Mouse (Mus musculus): ENCODE measurements around the gene Smarca4. TPM values are rescaled to one million over a fixed set of nuclear protein-coding genes. Genes with fewer than 3 reads are reported as not detected.
A peak's percentile ranks its signal among the peaks of the same experiment; 100 is the strongest.

The Smarca4 gene
- polyA plus RNA-seq (2016; fragmentation: Nextera tagmentation; extraction: Ambion mirVana) = 120 and 125 TPM in 2 replicates

GRCm38 (mm10) chr9:21615617-21616231 lies at the start of gene Smarca4:
Gene Smarca4 (plus strand): TSS chr9:21616169.
- peaks cover 9% of the 10 kb centered on the region; the same call in 1 of the 2 replicates for H3K36me3 ChIP-seq
- peak within 1 kb of the TSS; percentile 84 for H3K9ac ChIP-seq (replicated peaks)
- peak within 1 kb of the TSS; percentile 69 for H3K4me3 ChIP-seq (replicated peaks)
- no peaks in the 10 kb centered on the region for H3K9me3 ChIP-seq
- H3K27me3 ChIP-seq = no peaks in the 10 kb centered on the region
- H3K4me2 ChIP-seq = peak within 1 kb of the TSS; percentile 73
- peaks cover 16% of the 10 kb centered on the region for H3K4me1 ChIP-seq (replicated peaks)
- whole genome bisulfite sequencing = under 1% methylated on average over 45 of the region's 45 CpGs
- peak within 1 kb of the TSS; percentile 98 for H3K27ac ChIP-seq
- peak; percentile 94 for ATAC-seq (ENCODE audit: insufficient number of reproducible peaks, insufficient read depth, low FRiP score, low TSS enrichment, low read depth)

GRCm38 (mm10) chr9:21566538-21566937 lies 49.4 kb upstream of the Smarca4 start:
- peaks cover 41% of the 10 kb centered on the region for H3K36me3 ChIP-seq
- no peaks in the 10 kb centered on the region for H3K4me1 ChIP-seq (replicated peaks)
- no peak overlapping the region for H3K27ac ChIP-seq
- no peaks in the 10 kb centered on the region for H3K9me3 ChIP-seq
- no peak overlapping the region for H3K4me3 ChIP-seq (replicated peaks)
- H3K9ac ChIP-seq (replicated peaks) = no peak overlapping the region
- 88% methylated on average over 1 of the region's 1 CpGs for WGBS
- ATAC-seq (ENCODE audit: insufficient number of reproducible peaks, insufficient read depth, low FRiP score, low TSS enrichment, low read depth) = no peak
- no peaks in the 10 kb centered on the region for H3K27me3 ChIP-seq
- no peak overlapping the region for H3K4me2 ChIP-seq

GRCm38 (mm10) chr9:21567051-21567450 lies 48.9 kb upstream of the Smarca4 start:
- Histone ChIP-seq H3K4me2 (no peak overlapping the region), H3K9me3 (no peaks in the 10 kb centered on the region), H3K27me3 (no peaks in the 10 kb centered on the region), H3K4me3 (replicated peaks) (no peak overlapping the region), H3K36me3 (peaks cover 43% of the 10 kb centered on the region), H3K4me1 (replicated peaks) (no peaks in the 10 kb centered on the region), H3K27ac (no peak overlapping the region), H3K9ac (replicated peaks) (no peak overlapping the region)
- 87% methylated on average over 2 of the region's 2 CpGs for WGBS
- ATAC-seq (ENCODE audit: insufficient number of reproducible peaks, insufficient read depth, low FRiP score, low TSS enrichment, low read depth) = no peak

- Histone ChIP-seq H3K27me3 (no peaks in the 10 kb centered on the region), H3K9ac (replicated peaks) (no peak overlapping the region), H3K36me3 (peaks cover 53% of the 10 kb centered on the region), H3K27ac (no peak overlapping the region), H3K4me2 (no peak overlapping the region), H3K4me1 (replicated peaks) (no peaks in the 10 kb centered on the region), H3K9me3 (no peaks in the 10 kb centered on the region), H3K4me3 (replicated peaks) (no peak overlapping the region)
- WGBS = 88% methylated on average over 8 of the region's 8 CpGs
- ATAC-seq (ENCODE audit: insufficient number of reproducible peaks, insufficient read depth, low FRiP score, low TSS enrichment, low read depth) = no peak
Observed at GRCm38 (mm10) chr9:21568657-21569255, 47.2 kb upstream of the Smarca4 start.

- H3K27ac ChIP-seq = no peak overlapping the region
- H3K4me3 ChIP-seq (replicated peaks) = no peak overlapping the region
- no peaks in the 10 kb centered on the region for H3K9me3 ChIP-seq
- no peak overlapping the region for H3K9ac ChIP-seq (replicated peaks)
- 92% methylated on average over 8 of the region's 8 CpGs for WGBS
- H3K4me1 ChIP-seq (replicated peaks) = no peaks in the 10 kb centered on the region
- no peak for ATAC-seq (ENCODE audit: insufficient number of reproducible peaks, insufficient read depth, low FRiP score, low TSS enrichment, low read depth)
- no peaks in the 10 kb centered on the region for H3K27me3 ChIP-seq
- H3K4me2 ChIP-seq = no peak overlapping the region
- H3K36me3 ChIP-seq = peaks cover 98% of the 10 kb centered on the region
Observed at GRCm38 (mm10) chr9:21574012-21574801, 41.8 kb upstream of the Smarca4 start.

- no peak overlapping the region for H3K27ac ChIP-seq
- no peak overlapping the region for H3K4me2 ChIP-seq
- no peak overlapping the region for H3K4me3 ChIP-seq (replicated peaks)
- no peak overlapping the region for H3K9ac ChIP-seq (replicated peaks)
- ATAC-seq (ENCODE audit: insufficient number of reproducible peaks, insufficient read depth, low FRiP score, low TSS enrichment, low read depth) = no peak
- WGBS = 94% methylated on average over 10 of the region's 10 CpGs
- H3K4me1 ChIP-seq (replicated peaks) = no peaks in the 10 kb centered on the region
- no peaks in the 10 kb centered on the region for H3K9me3 ChIP-seq
- no peaks in the 10 kb centered on the region for H3K27me3 ChIP-seq
- H3K36me3 ChIP-seq = peaks cover 98% of the 10 kb centered on the region
Observed at GRCm38 (mm10) chr9:21575253-21575652, 40.7 kb upstream of the Smarca4 start.

- 94% methylated on average over 1 of the region's 1 CpGs for WGBS
- Histone ChIP-seq H3K27ac (no peak overlapping the region), H3K36me3 (peaks cover 98% of the 10 kb centered on the region), H3K4me3 (replicated peaks) (no peak overlapping the region), H3K4me2 (no peak overlapping the region), H3K27me3 (no peaks in the 10 kb centered on the region), H3K9ac (replicated peaks) (no peak overlapping the region), H3K4me1 (replicated peaks) (no peaks in the 10 kb centered on the region), H3K9me3 (no peaks in the 10 kb centered on the region)
- no peak for ATAC-seq (ENCODE audit: insufficient number of reproducible peaks, insufficient read depth, low FRiP score, low TSS enrichment, low read depth)
Observed at GRCm38 (mm10) chr9:21576286-21576685, 39.7 kb upstream of the Smarca4 start.

- Histone ChIP-seq H3K9ac (replicated peaks) (no peak overlapping the region), H3K4me2 (no peak overlapping the region), H3K4me3 (replicated peaks) (no peak overlapping the region), H3K27me3 (no peaks in the 10 kb centered on the region), H3K36me3 (peaks cover 98% of the 10 kb centered on the region), H3K27ac (no peak overlapping the region), H3K9me3 (no peaks in the 10 kb centered on the region), H3K4me1 (replicated peaks) (no peaks in the 10 kb centered on the region)
- WGBS = 73% methylated on average over 3 of the region's 3 CpGs
- no peak for ATAC-seq (ENCODE audit: insufficient number of reproducible peaks, insufficient read depth, low FRiP score, low TSS enrichment, low read depth)
Observed at GRCm38 (mm10) chr9:21578226-21578625, 37.7 kb upstream of the Smarca4 start.

GRCm38 (mm10) chr9:21585401-21585800 lies 30.6 kb upstream of the Smarca4 start:
- H3K4me3 ChIP-seq (replicated peaks) = no peak overlapping the region
- ATAC-seq (ENCODE audit: insufficient number of reproducible peaks, insufficient read depth, low FRiP score, low TSS enrichment, low read depth) = no peak
- H3K4me1 ChIP-seq (replicated peaks) = no peaks in the 10 kb centered on the region
- H3K9ac ChIP-seq (replicated peaks) = no peak overlapping the region
- no peak overlapping the region for H3K4me2 ChIP-seq
- 93% methylated on average over 1 of the region's 1 CpGs for WGBS
- H3K9me3 ChIP-seq = no peaks in the 10 kb centered on the region
- peaks cover 98% of the 10 kb centered on the region for H3K36me3 ChIP-seq
- H3K27me3 ChIP-seq = no peaks in the 10 kb centered on the region
- no peak overlapping the region for H3K27ac ChIP-seq

GRCm38 (mm10) chr9:21587678-21588349 lies 28.2 kb upstream of the Smarca4 start:
- no peak for ATAC-seq (ENCODE audit: insufficient number of reproducible peaks, insufficient read depth, low FRiP score, low TSS enrichment, low read depth)
- WGBS = 88% methylated on average over 23 of the region's 23 CpGs
- Histone ChIP-seq H3K27ac (no peak overlapping the region), H3K9ac (replicated peaks) (no peak overlapping the region), H3K9me3 (no peaks in the 10 kb centered on the region), H3K4me2 (no peak overlapping the region), H3K36me3 (peaks cover 84% of the 10 kb centered on the region), H3K4me1 (replicated peaks) (peaks cover 9% of the 10 kb centered on the region), H3K4me3 (replicated peaks) (no peak overlapping the region), H3K27me3 (no peaks in the 10 kb centered on the region)

- Histone ChIP-seq H3K9ac (replicated peaks) (no peak overlapping the region), H3K36me3 (peaks cover 78% of the 10 kb centered on the region), H3K4me1 (replicated peaks) (peaks cover 9% of the 10 kb centered on the region), H3K4me2 (no peak overlapping the region), H3K4me3 (replicated peaks) (no peak overlapping the region), H3K9me3 (no peaks in the 10 kb centered on the region), H3K27ac (no peak overlapping the region), H3K27me3 (no peaks in the 10 kb centered on the region)
- ATAC-seq (ENCODE audit: insufficient number of reproducible peaks, insufficient read depth, low FRiP score, low TSS enrichment, low read depth) = no peak
- 89% methylated on average over 8 of the region's 8 CpGs for WGBS
Observed at GRCm38 (mm10) chr9:21588350-21588749, 27.6 kb upstream of the Smarca4 start.
